13 mouse cellular contexts compared by ENCODE assay signal in the genomic region with DNA sequence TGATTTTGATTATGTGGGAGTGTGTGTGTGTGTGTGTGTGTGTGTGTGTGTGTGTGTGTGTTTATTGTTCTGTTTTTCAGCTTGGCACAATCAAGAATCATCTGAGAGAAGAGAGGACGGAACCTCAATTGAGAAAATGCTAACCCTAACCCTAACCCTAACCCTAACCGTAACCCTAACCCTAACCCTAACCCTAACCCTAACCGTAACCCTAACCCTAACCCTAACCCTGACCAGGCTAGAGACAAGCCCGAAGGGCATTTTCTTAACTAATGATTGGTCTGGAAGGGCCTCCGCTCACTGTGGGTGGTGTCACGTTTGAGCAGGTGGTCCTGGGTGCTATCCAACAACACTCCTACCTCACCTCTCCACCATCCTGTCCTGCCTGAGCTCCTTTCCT.
DNase-seq lines count a peak whose midpoint lies in the region; ATAC-seq and TF ChIP-seq lines count a peak whose summit lies in the region.
"Had no signal": no experiment of that assay in that cellular context is flagged by ENCODE, and none has a peak within 500 bp of the region (broad histone marks: within the 10 kb centered on the region; RNA-seq: fewer than 3 reads in every experiment).

No protein-coding gene starts in this region.

- H3K4me3 ChIP-seq in hindbrain, embryonic 11.5 days (ENCODE audit: low read depth, low read length), result no peak overlapping the region
- H3K4me3 ChIP-seq in hindbrain, embryonic 13.5 days, result no peak overlapping the region
- H3K4me3 ChIP-seq in lung, embryonic 15.5 days, result no peak overlapping the region
- no peak overlapping the region for H3K4me3 ChIP-seq in lung, adult 2 months (replicated peaks; ENCODE audit: extremely low read depth, low read depth, low read length)
- no peak overlapping the region for H3K4me3 ChIP-seq in hindbrain, postnatal 0 days (ENCODE audit: low read length)
- no peak overlapping the region for H3K4me3 ChIP-seq in intestine, postnatal 0 days (ENCODE audit: low read depth, low read length)
- H3K4me3 ChIP-seq: erythroblast, embryonic 14.5 days had no signal

- H3K36me3 ChIP-seq in hindbrain, embryonic 11.5 days (ENCODE audit: control insufficient read depth, insufficient read depth, low read length), result no peaks in the 10 kb centered on the region
- H3K36me3 ChIP-seq in hindbrain, embryonic 13.5 days, result no peaks in the 10 kb centered on the region
- H3K36me3 ChIP-seq in lung, embryonic 15.5 days, result no peaks in the 10 kb centered on the region
- no peaks in the 10 kb centered on the region for H3K36me3 ChIP-seq in hindbrain, postnatal 0 days (ENCODE audit: insufficient read depth, low read length)
- no peaks in the 10 kb centered on the region for H3K36me3 ChIP-seq in intestine, postnatal 0 days (ENCODE audit: control insufficient read depth, insufficient read depth)

- DNase-seq in hindbrain, embryonic 11.5 days (ENCODE audit: low spot score), result no peak
- no peak for DNase-seq in lung, adult 2 months
- DNase-seq in hindbrain, postnatal 0 days (ENCODE audit: low spot score), result no peak
- DNase-seq: cerebellum, adult 11 months; heart, postnatal 4 days; kidney, postnatal 14 days; retina, postnatal 1 day had no signal

- TF ChIP-seq CTCF in lung, adult 2 months (IDR thresholded peaks at IDR 0.05; ENCODE audit: insufficient read depth, low read length), result no peak
- no peak for TF ChIP-seq CTCF in hindbrain, postnatal 0 days (IDR thresholded peaks at IDR 0.05; ENCODE audit: low read depth)
- TF ChIP-seq CTCF in intestine, postnatal 0 days (IDR thresholded peaks at IDR 0.05; ENCODE audit: low read depth), result no peak

- H3K27ac ChIP-seq in hindbrain, embryonic 11.5 days (ENCODE audit: low read depth, low read length), result no peak overlapping the region
- H3K27ac ChIP-seq in hindbrain, embryonic 13.5 days, result no peak overlapping the region
- no peak overlapping the region for H3K27ac ChIP-seq in lung, embryonic 15.5 days
- no peak overlapping the region for H3K27ac ChIP-seq in hindbrain, postnatal 0 days
- H3K27ac ChIP-seq in intestine, postnatal 0 days (ENCODE audit: low read depth, low read length), result no peak overlapping the region

- H3K9me3 ChIP-seq in hindbrain, embryonic 11.5 days (ENCODE audit: control insufficient read depth, low read length), result no peaks in the 10 kb centered on the region
- no peaks in the 10 kb centered on the region for H3K9me3 ChIP-seq in hindbrain, embryonic 13.5 days
- H3K9me3 ChIP-seq in lung, embryonic 15.5 days, result no peaks in the 10 kb centered on the region
- peaks cover 4% of the 10 kb centered on the region; the same call in 1 of the 2 replicates for H3K9me3 ChIP-seq in hindbrain, postnatal 0 days (ENCODE audit: low read length)
- H3K9me3 ChIP-seq in intestine, postnatal 0 days (ENCODE audit: control insufficient read depth), result no peaks in the 10 kb centered on the region

- 75% methylated on average over 6 of the region's 6 CpGs for WGBS in hindbrain, embryonic 11.5 days
- 92% methylated on average over 6 of the region's 6 CpGs for WGBS in hindbrain, embryonic 13.5 days
- WGBS in lung, embryonic 15.5 days, result 87% methylated on average over 6 of the region's 6 CpGs
- WGBS in lung, adult 2 months, result 91% methylated on average over 6 of the region's 6 CpGs
- WGBS in hindbrain, postnatal 0 days, result 91% methylated on average over 6 of the region's 6 CpGs
- WGBS in intestine, postnatal 0 days, result 86% methylated on average over 6 of the region's 6 CpGs

- ATAC-seq in hindbrain, embryonic 11.5 days (ENCODE audit: low FRiP score), result peak; percentile 55; the same call in 1 of the 2 replicates
- ATAC-seq in hindbrain, embryonic 13.5 days (ENCODE audit: low FRiP score), result no peak
- peak; percentile 67; the same call in 1 of the 2 replicates for ATAC-seq in lung, embryonic 15.5 days (ENCODE audit: borderline replicate concordance, extremely low read depth, low FRiP score, low TSS enrichment)
- ATAC-seq in hindbrain, postnatal 0 days, result peak; percentile 64; the same call in 1 of the 2 replicates
- peak; percentile 57; the same call in 1 of the 2 replicates for ATAC-seq in megakaryocyte progenitor cell, adult 5-6 weeks (replicated peaks; ENCODE audit: poor library complexity)
- ATAC-seq in intestine, postnatal 0 days, result no peak
- no peak for ATAC-seq in erythroid progenitor cell, adult 5-6 weeks (replicated peaks; ENCODE audit: low FRiP score, poor library complexity, severe bottlenecking)

- H3K4me2 ChIP-seq in hindbrain, embryonic 11.5 days (replicated peaks; ENCODE audit: low read depth, low read length), result no peak overlapping the region
- H3K4me2 ChIP-seq in hindbrain, embryonic 13.5 days, result no peak overlapping the region
- H3K4me2 ChIP-seq in lung, embryonic 15.5 days, result no peak overlapping the region
- H3K4me2 ChIP-seq in hindbrain, postnatal 0 days (ENCODE audit: low read depth, low read length), result no peak overlapping the region
- no peak overlapping the region for H3K4me2 ChIP-seq in intestine, postnatal 0 days (replicated peaks; ENCODE audit: low read depth)

- no peak overlapping the region for H3K9ac ChIP-seq in hindbrain, embryonic 11.5 days (ENCODE audit: low read depth, low read length)
- no peak overlapping the region for H3K9ac ChIP-seq in hindbrain, embryonic 13.5 days
- H3K9ac ChIP-seq in lung, embryonic 15.5 days, result no peak overlapping the region
- H3K9ac ChIP-seq in hindbrain, postnatal 0 days (replicated peaks; ENCODE audit: low read length), result no peak overlapping the region
- no peak overlapping the region for H3K9ac ChIP-seq in intestine, postnatal 0 days (ENCODE audit: low read depth, low read length)

- no peaks in the 10 kb centered on the region for H3K27me3 ChIP-seq in hindbrain, embryonic 11.5 days (ENCODE audit: control insufficient read depth, insufficient read depth, low read length)
- no peaks in the 10 kb centered on the region for H3K27me3 ChIP-seq in hindbrain, embryonic 13.5 days
- no peaks in the 10 kb centered on the region for H3K27me3 ChIP-seq in lung, embryonic 15.5 days
- no peaks in the 10 kb centered on the region for H3K27me3 ChIP-seq in hindbrain, postnatal 0 days (ENCODE audit: insufficient read depth, low read length)
- no peaks in the 10 kb centered on the region for H3K27me3 ChIP-seq in intestine, postnatal 0 days (replicated peaks; ENCODE audit: control insufficient read depth, insufficient read depth, low read length)

- no peak for TF ChIP-seq POLR2A in lung, adult 2 months (IDR thresholded peaks at IDR 0.05; ENCODE audit: borderline replicate concordance, extremely low read depth, low read depth, low read length)

- H3K4me1 ChIP-seq in hindbrain, embryonic 11.5 days (replicated peaks; ENCODE audit: control insufficient read depth, insufficient read depth, low read length), result peaks cover 11% of the 10 kb centered on the region
- H3K4me1 ChIP-seq in hindbrain, embryonic 13.5 days (replicated peaks), result peaks cover 35% of the 10 kb centered on the region
- peaks cover 13% of the 10 kb centered on the region; the same call in 1 of the 2 replicates for H3K4me1 ChIP-seq in lung, embryonic 15.5 days
- no peaks in the 10 kb centered on the region; the same call in 1 of the 2 replicates for H3K4me1 ChIP-seq in lung, adult 2 months (ENCODE audit: control insufficient read depth, insufficient read depth, low read length)
- H3K4me1 ChIP-seq in hindbrain, postnatal 0 days (ENCODE audit: insufficient read depth, low read length), result peaks cover 3% of the 10 kb centered on the region; the same call in 1 of the 2 replicates
- H3K4me1 ChIP-seq in intestine, postnatal 0 days (replicated peaks; ENCODE audit: control insufficient read depth, insufficient read depth, low read length), result no peaks in the 10 kb centered on the region

Comparison
In these comparisons a context has a peak if more than half of its experiments do, and no peak if none do; other contexts are left out.
1. ATAC-seq: peak in hindbrain, embryonic 11.5 days (single experiment), lung, embryonic 15.5 days (single experiment), hindbrain, postnatal 0 days (single experiment) and megakaryocyte progenitor cell, adult 5-6 weeks (single experiment); none in hindbrain, embryonic 13.5 days (single experiment), intestine, postnatal 0 days (single experiment) and erythroid progenitor cell, adult 5-6 weeks (single experiment).